Mouse (Mus musculus) limb, embryonic 14.5 days (tissue): ENCODE measurements around the gene Ghrl. TPM values are rescaled to one million over a fixed set of nuclear protein-coding genes. Genes with fewer than 3 reads are reported as not detected.
"Not testable (repeated sequence)": the region's sequence is repeated elsewhere in the genome, so short reads cannot be mapped to it uniquely, and the experiment has no call there.

Experiments used
- ATAC-seq: fragments of 200-750 bp; cut with Nextera tagmentation; 2 replicates; pipeline ENCODE4 v1.8.0; 2017; ENCODE audit warnings: low read depth, moderate number of reproducible peaks, moderate TSS enrichment; ENCODE audit not compliant: low FRiP score
- DNase-seq: peaks from one replicate; pipeline ENCODE4 v3.0.0-alpha.2; 2015; ENCODE audit warnings: low spot score
- H3K27ac ChIP-seq: fragments of 300-500 bp; sonication (generic); replicated peaks from 2 replicates; pipeline ENCODE4 v1.5.1; 2014; ENCODE audit warnings: low read depth, mild to moderate bottlenecking, low read length, moderate library complexity, mixed read lengths
- H3K27me3 ChIP-seq: fragments of 300-500 bp; sonication (generic); 2 replicates; pipeline ENCODE4 v1.6.1; 2014; ENCODE audit warnings: low read length, mixed read lengths; ENCODE audit not compliant: control insufficient read depth, insufficient read depth
- H3K36me3 ChIP-seq: fragments of 300-500 bp; sonication (generic); 2 replicates; pipeline ENCODE4 v1.6.1; 2014; ENCODE audit warnings: mild to moderate bottlenecking, low read length, moderate library complexity, mixed read lengths; ENCODE audit not compliant: control insufficient read depth, insufficient read depth
- H3K4me1 ChIP-seq: fragments of 300-500 bp; sonication (generic); 2 replicates; pipeline ENCODE4 v1.6.1; 2014; ENCODE audit warnings: antibody characterized with exemption, low read length, mixed read lengths; ENCODE audit not compliant: control insufficient read depth, insufficient read depth
- H3K4me2 ChIP-seq: fragments of 300-500 bp; sonication (generic); replicated peaks from 2 replicates; pipeline ENCODE4 v1.6.1; 2014; ENCODE audit warnings: low read depth, mild to moderate bottlenecking, low read length, moderate library complexity; ENCODE audit not compliant: severe bottlenecking
- H3K4me3 ChIP-seq: fragments of 300-500 bp; sonication (generic); replicated peaks from 2 replicates; pipeline ENCODE4 v1.5.1; 2014; ENCODE audit warnings: low read length
- H3K9ac ChIP-seq: fragments of 300-500 bp; sonication (generic); 2 replicates; pipeline ENCODE4 v1.6.1; 2014; ENCODE audit warnings: mild to moderate bottlenecking, low read depth, low read length, moderate library complexity; ENCODE audit not compliant: severe bottlenecking
- H3K9me3 ChIP-seq: fragments of 300-500 bp; sonication (generic); 2 replicates; pipeline ENCODE4 v1.6.1; 2016; ENCODE audit warnings: low read length; ENCODE audit not compliant: control insufficient read depth
- POLR2A ChIP-seq: fragments of 200-500 bp; IDR thresholded peaks from 2 replicates; pipeline ENCODE4 v1.8.0; 2012; ENCODE audit warnings: inconsistent platforms, mild to moderate bottlenecking, moderate library complexity, borderline replicate concordance; ENCODE audit not compliant: insufficient read depth, insufficient read length; ENCODE audit errors: extremely low read depth
- whole genome bisulfite sequencing: fragments of 180-500 bp; shearing (Covaris S2); extraction: QIAGEN DNeasy Blood & Tissue Kit; methylation state at CpG from one replicate; pipeline ENCODE4 v1.1.7; 2014; 5-methylcytosine and 5-hydroxymethylcytosine counted together
- polyA plus RNA-seq, 2 experiments: library from polyadenylated mRNA; depleted of rRNA in 1 of 2; stranded (reverse) in 1 of 2; unstranded in 1 of 2; fragments of >200 nt; fragmentation: Nextera tagmentation in 1 of 2; extraction: Ambion mirVana in 1 of 2; gene quantifications; 2 replicates each; pipeline versions ENCODE4 v1.2.1 to v1.2.3; 2012 to 2014

Ghrl gene
- polyA plus RNA-seq, 2 experiments, result 0.11 TPM; not detected in 1

DNA sequence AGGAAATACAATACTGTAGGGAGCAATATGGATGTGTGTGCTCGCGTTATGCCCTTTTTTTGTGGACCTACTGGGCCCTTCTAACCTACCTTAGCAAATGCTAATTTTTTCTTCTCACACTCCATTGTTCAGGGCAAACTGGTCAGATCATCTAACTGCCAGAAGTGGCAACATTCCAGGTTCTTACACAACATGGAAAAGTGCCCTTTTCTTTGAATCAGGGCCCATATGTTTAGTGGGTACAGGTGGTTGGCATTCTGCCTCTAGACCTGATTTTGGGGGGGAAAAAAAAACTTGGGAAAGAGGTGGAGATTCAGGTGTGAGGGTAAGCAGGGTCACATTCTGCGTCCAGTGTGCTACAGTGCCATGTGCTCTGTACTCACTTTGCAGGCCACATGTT is 2.1 kb downstream of the Ghrl start:
- Histone ChIP-seq H3K4me2 (no peak overlapping the region), H3K9ac (no peak overlapping the region), H3K4me3 (no peak overlapping the region), H3K27ac (no peak overlapping the region), H3K9me3 (no peaks in the 10 kb centered on the region), H3K27me3 (no peaks in the 10 kb centered on the region), H3K4me1 (no peaks in the 10 kb centered on the region), H3K36me3 (peaks cover 78% of the 10 kb centered on the region)
- WGBS, result 84% methylated on average over 3 of the region's 3 CpGs
- ATAC-seq (no peak), DNase-seq (no peak)
- TF ChIP-seq POLR2A, result no peak

DNA sequence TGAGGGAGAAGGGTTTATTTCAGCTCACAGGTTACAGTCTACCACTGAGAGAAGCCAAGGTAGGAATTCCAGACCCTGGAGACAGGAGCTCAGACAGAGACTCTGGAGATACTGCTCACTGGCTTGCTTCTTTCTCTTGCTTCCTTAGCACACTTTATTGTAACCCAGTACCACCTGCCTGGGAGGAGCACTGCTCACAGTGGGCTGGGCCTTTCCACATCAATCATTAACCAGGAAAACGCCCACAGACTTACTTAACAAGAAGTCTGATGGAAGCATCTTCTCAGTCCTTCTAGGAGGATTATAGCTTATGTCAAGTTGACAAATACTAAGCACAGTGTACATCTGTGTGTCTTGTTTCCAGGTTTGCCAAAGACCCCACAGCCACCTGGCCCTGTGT is 4.9 kb downstream of the Ghrl start:
- Histone ChIP-seq H3K4me2 (no peak overlapping the region), H3K9me3 (no peaks in the 10 kb centered on the region), H3K27me3 (no peaks in the 10 kb centered on the region), H3K36me3 (peaks cover 85% of the 10 kb centered on the region), H3K4me1 (no peaks in the 10 kb centered on the region), H3K27ac (no peak overlapping the region), H3K9ac (no peak overlapping the region), H3K4me3 (no peak overlapping the region)
- no peak for TF ChIP-seq POLR2A
- 75% methylated on average over 1 of the region's 1 CpGs for WGBS
- no peak for ATAC-seq
- DNase-seq, result no peak

DNA sequence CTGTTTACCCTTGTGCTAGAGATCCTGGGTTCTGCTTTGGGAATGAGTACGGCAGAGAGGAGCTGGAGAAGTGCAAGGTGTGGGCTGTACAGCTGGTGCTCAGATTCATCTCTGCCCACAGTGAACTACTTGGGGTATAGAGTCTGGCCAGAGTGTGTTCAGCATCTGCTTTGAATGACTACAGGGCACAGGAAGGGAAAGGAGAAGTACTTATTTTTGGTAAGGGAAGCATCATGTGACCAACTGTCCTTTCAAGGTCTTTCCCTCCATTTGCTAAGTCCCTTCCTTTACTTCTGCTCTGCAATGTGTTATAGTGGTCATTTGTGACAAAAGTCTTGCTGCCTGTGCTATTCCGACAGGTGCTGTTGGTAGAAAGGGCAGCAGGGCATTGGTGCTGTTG is 5.4 kb downstream of the Ghrl start:
- DNase-seq (no peak), ATAC-seq (no peak)
- Histone ChIP-seq H3K9me3 (no peaks in the 10 kb centered on the region), H3K27me3 (no peaks in the 10 kb centered on the region), H3K4me3 (no peak overlapping the region), H3K4me1 (no peaks in the 10 kb centered on the region), H3K36me3 (peaks cover 85% of the 10 kb centered on the region), H3K4me2 (no peak overlapping the region), H3K9ac (no peak overlapping the region), H3K27ac (no peak overlapping the region)
- TF ChIP-seq POLR2A, result no peak
- WGBS, result 86% methylated on average over 2 of the region's 2 CpGs

DNA sequence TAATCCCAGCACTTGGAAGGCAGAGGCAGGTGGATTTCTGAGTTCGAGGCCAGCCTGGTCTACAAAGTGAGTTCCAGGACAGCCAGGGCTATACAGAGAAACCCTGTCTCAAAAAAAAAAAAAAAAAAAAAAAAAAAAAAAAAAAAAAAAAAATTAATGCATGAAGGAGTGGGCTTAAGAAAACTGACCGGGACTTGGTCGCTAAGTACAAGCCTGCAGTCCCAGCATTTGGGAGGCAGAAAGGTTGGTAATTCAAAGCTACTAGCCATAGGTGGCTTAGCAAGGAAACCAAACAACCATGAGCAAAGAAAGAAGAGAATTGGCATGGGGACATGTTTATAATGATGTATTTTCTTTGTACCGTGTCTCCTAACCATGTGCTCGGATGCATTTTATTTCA is 6.3 kb downstream of the Ghrl start:
- not testable (repeated sequence) for DNase-seq, H3K4me1 ChIP-seq, H3K27ac ChIP-seq, H3K9ac ChIP-seq, H3K4me2 ChIP-seq, H3K27me3 ChIP-seq, H3K4me3 ChIP-seq, ATAC-seq, H3K9me3 ChIP-seq
- WGBS, result 91% methylated on average over 5 of the region's 5 CpGs
- peaks cover 86% of the 10 kb centered on the region for H3K36me3 ChIP-seq

DNA sequence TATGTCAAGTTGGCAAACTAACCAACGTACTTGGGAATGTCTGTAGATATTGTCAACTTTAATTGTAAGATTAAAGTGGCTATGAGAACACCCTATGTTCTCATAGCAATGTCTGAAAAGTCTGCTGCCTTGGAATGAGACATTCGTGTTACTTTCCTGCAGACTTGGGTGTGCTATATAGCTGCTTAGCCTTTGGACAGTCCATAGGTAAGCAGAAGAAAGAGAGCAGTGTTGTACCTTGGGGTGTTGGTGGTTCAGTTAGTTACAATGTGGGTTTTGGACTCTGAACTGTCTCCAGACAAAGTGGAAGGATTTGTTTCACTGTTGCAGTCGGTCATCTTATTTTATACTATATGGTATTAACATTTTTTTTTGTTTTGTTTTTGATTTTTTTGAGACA is 7.0 kb downstream of the Ghrl start:
- DNase-seq (no peak), ATAC-seq (no peak)
- TF ChIP-seq POLR2A, result no peak
- H3K4me2 ChIP-seq, result no peak overlapping the region
- 96% methylated on average over 3 of the region's 3 CpGs for WGBS
- no peaks in the 10 kb centered on the region for H3K9me3 ChIP-seq
- no peaks in the 10 kb centered on the region for H3K27me3 ChIP-seq
- H3K4me1 ChIP-seq, result no peaks in the 10 kb centered on the region
- H3K4me3 ChIP-seq, result no peak overlapping the region
- no peak overlapping the region for H3K9ac ChIP-seq
- peaks cover 92% of the 10 kb centered on the region for H3K36me3 ChIP-seq
- H3K27ac ChIP-seq, result no peak overlapping the region
